Comparison of ENCODE assay signal across 10 mouse cellular contexts in genomic region chr5:120815949-120816348, GRCm38 (mm10). TPM values are rescaled to one million over a fixed set of nuclear protein-coding genes. Genes with fewer than 3 reads are reported as not detected.
DNase-seq lines count a peak whose midpoint lies in the region; ATAC-seq and TF ChIP-seq lines count a peak whose summit lies in the region.
"Had no signal": no experiment of that assay in that cellular context is flagged by ENCODE, and none has a peak within 500 bp of the region (broad histone marks: within the 10 kb centered on the region; RNA-seq: fewer than 3 reads in every experiment).

No protein-coding gene starts in this region.

- peaks cover 11% of the 10 kb centered on the region; the same call in 1 of the 2 replicates for H3K9me3 ChIP-seq in kidney, embryonic 16.5 days (ENCODE audit: low read length)
- peaks cover 20% of the 10 kb centered on the region for H3K9me3 ChIP-seq in forebrain, embryonic 13.5 days (replicated peaks)

- H3K36me3 ChIP-seq in kidney, adult 2 months (ENCODE audit: control insufficient read depth, insufficient read depth, low read length): no peaks in the 10 kb centered on the region
- no peaks in the 10 kb centered on the region for H3K36me3 ChIP-seq in kidney, embryonic 16.5 days (ENCODE audit: insufficient read depth, low read length)
- H3K36me3 ChIP-seq in forebrain, embryonic 13.5 days (ENCODE audit: poor library complexity, severe bottlenecking): no peaks in the 10 kb centered on the region

- no peak overlapping the region for H3K4me3 ChIP-seq in kidney, adult 2 months (ENCODE audit: insufficient read depth, low read depth, low read length)
- H3K4me3 ChIP-seq in kidney, embryonic 16.5 days (ENCODE audit: low read length): no peak overlapping the region
- no peak overlapping the region for H3K4me3 ChIP-seq in forebrain, embryonic 13.5 days
- H3K4me3 ChIP-seq: erythroblast, embryonic 14.5 days had no signal

- no peaks in the 10 kb centered on the region for H3K27me3 ChIP-seq in kidney, adult 2 months (replicated peaks; ENCODE audit: control insufficient read depth, insufficient read depth, low read length)
- H3K27me3 ChIP-seq in kidney, embryonic 16.5 days (ENCODE audit: insufficient read depth, low read length): no peaks in the 10 kb centered on the region
- no peaks in the 10 kb centered on the region for H3K27me3 ChIP-seq in forebrain, embryonic 13.5 days

- peak; percentile 19 for DNase-seq in kidney, adult 2 months
- DNase-seq in MEL-GATA-1-ER (ENCODE audit: extremely low read depth, low read depth): peak; percentile 32
- DNase-seq in cerebellum, postnatal 25 days: peak; percentile 20 to 48
- no peak for DNase-seq in right cerebral cortex, postnatal 36 days (ENCODE audit: low spot score in 2 of 2)
- no peak for DNase-seq in Muller cell, postnatal 12 days (ENCODE audit: inconsistent ontology term)

- 68% methylated on average over 3 of the region's 3 CpGs for WGBS in kidney, adult 2 months
- 62% methylated on average over 3 of the region's 3 CpGs for WGBS in kidney, embryonic 16.5 days
- 68% methylated on average over 3 of the region's 3 CpGs for WGBS in forebrain, embryonic 13.5 days

- no peak for TF ChIP-seq POLR2A in kidney, adult 2 months (IDR thresholded peaks at IDR 0.05; ENCODE audit: low read depth, low read length)

- ATAC-seq in kidney, embryonic 16.5 days (ENCODE audit: low FRiP score, low TSS enrichment): no peak
- 0 out of 2 replicates have a peak, but pooled peaks have one; percentile 51 for ATAC-seq in monocyte, adult 5-6 weeks (replicated peaks; ENCODE audit: insufficient number of reproducible peaks, low FRiP score, low TSS enrichment, poor library complexity, severe bottlenecking)
- no peak for ATAC-seq in forebrain, embryonic 13.5 days

- H3K9ac ChIP-seq in kidney, embryonic 16.5 days (replicated peaks; ENCODE audit: low read length): no peak overlapping the region
- H3K9ac ChIP-seq in forebrain, embryonic 13.5 days: no peak overlapping the region

- H3K4me1 ChIP-seq in kidney, adult 2 months (ENCODE audit: control insufficient read depth, insufficient read depth, low read length): peaks cover 6% of the 10 kb centered on the region; the same call in 1 of the 2 replicates
- H3K4me1 ChIP-seq in kidney, embryonic 16.5 days (ENCODE audit: insufficient read depth, low read length): no peaks in the 10 kb centered on the region; the same call in 1 of the 2 replicates
- H3K4me1 ChIP-seq in forebrain, embryonic 13.5 days: peaks cover 4% of the 10 kb centered on the region

- H3K4me2 ChIP-seq in kidney, embryonic 16.5 days (replicated peaks; ENCODE audit: low read depth, low read length): no peak overlapping the region
- no peak overlapping the region for H3K4me2 ChIP-seq in forebrain, embryonic 13.5 days

- peak; percentile 50 for TF ChIP-seq CTCF in kidney, adult 2 months (conservative IDR thresholded peaks at IDR 0.05; ENCODE audit: insufficient read depth, insufficient read length, low read depth, low read length)

- H3K27ac ChIP-seq in kidney, adult 2 months (ENCODE audit: insufficient read depth, low read depth, low read length): no peak overlapping the region
- no peak overlapping the region for H3K27ac ChIP-seq in kidney, embryonic 16.5 days (ENCODE audit: low read length)
- no peak overlapping the region for H3K27ac ChIP-seq in forebrain, embryonic 13.5 days

RNA-seq across cellular contexts. Expression of gene Oas1c, which starts 3.6 kb away (rescaled TPM):
- 2.6 TPM in 2 replicates for polyA plus RNA-seq in kidney, adult 2 months (2012; rRNA removed)
- polyA plus RNA-seq in kidney, embryonic 16.5 days (2015; fragmentation: Nextera tagmentation; extraction: Ambion mirVana): 0.32 and 0.44 TPM in 2 replicates
- total RNA-seq in monocyte, adult 5-6 weeks (2017): 5.0 to 10.6 TPM (median 7.6 TPM) in 3 replicates
- 0.26 and 0.60 TPM in 2 replicates for polyA plus RNA-seq in forebrain, embryonic 13.5 days (2015; fragmentation: Nextera tagmentation; extraction: Ambion mirVana)
- polyA plus RNA-seq: erythroblast, embryonic 14.5 days had no signal

RNA-seq across cellular contexts. Expression of gene Oas1e, which starts 20.6 kb away (rescaled TPM):
- not detected in 2 replicates for polyA plus RNA-seq in kidney, adult 2 months (2012; rRNA removed)
- not detected in 2 replicates for polyA plus RNA-seq in kidney, embryonic 16.5 days (2015; fragmentation: Nextera tagmentation; extraction: Ambion mirVana)
- total RNA-seq in monocyte, adult 5-6 weeks (2017): not detected in 3 replicates
- not detected in 2 replicates for polyA plus RNA-seq in forebrain, embryonic 13.5 days (2015; fragmentation: Nextera tagmentation; extraction: Ambion mirVana)
- polyA plus RNA-seq: erythroblast, embryonic 14.5 days had no signal

RNA-seq across cellular contexts. Expression of gene Oas1f, which starts 31.2 kb away (rescaled TPM):
- 0.08 and 0.19 TPM in 2 replicates for polyA plus RNA-seq in kidney, adult 2 months (2012; rRNA removed)
- polyA plus RNA-seq in kidney, embryonic 16.5 days (2015; fragmentation: Nextera tagmentation; extraction: Ambion mirVana): 0.21 TPM in 1 of 2 replicates, not detected in the other
- total RNA-seq in monocyte, adult 5-6 weeks (2017): not detected in 3 replicates
- polyA plus RNA-seq in forebrain, embryonic 13.5 days (2015; fragmentation: Nextera tagmentation; extraction: Ambion mirVana): not detected in 2 replicates
- polyA plus RNA-seq: erythroblast, embryonic 14.5 days; liver, embryonic 16.5 days had no signal

RNA-seq across cellular contexts. Expression of gene Oas3, which starts 38.5 kb away (rescaled TPM):
- polyA plus RNA-seq in kidney, adult 2 months (2012; rRNA removed): 0.38 and 2.3 TPM in 2 replicates
- polyA plus RNA-seq in kidney, embryonic 16.5 days (2015; fragmentation: Nextera tagmentation; extraction: Ambion mirVana): 0.09 and 0.11 TPM in 2 replicates
- total RNA-seq in monocyte, adult 5-6 weeks (2017): 6.3 to 13.2 TPM (median 8.3 TPM) in 3 replicates
- 0.11 and 0.17 TPM in 2 replicates for polyA plus RNA-seq in forebrain, embryonic 13.5 days (2015; fragmentation: Nextera tagmentation; extraction: Ambion mirVana)

RNA-seq across cellular contexts. Expression of gene Oas1h, which starts 45.3 kb away (rescaled TPM):
- polyA plus RNA-seq in kidney, adult 2 months (2012; rRNA removed): not detected in 2 replicates
- not detected in 2 replicates for polyA plus RNA-seq in kidney, embryonic 16.5 days (2015; fragmentation: Nextera tagmentation; extraction: Ambion mirVana)
- not detected in 3 replicates for total RNA-seq in monocyte, adult 5-6 weeks (2017)
- polyA plus RNA-seq in forebrain, embryonic 13.5 days (2015; fragmentation: Nextera tagmentation; extraction: Ambion mirVana): not detected in 2 replicates
- polyA plus RNA-seq: erythroblast, embryonic 14.5 days; liver, embryonic 16.5 days had no signal

Comparison
In these comparisons a context has a peak if more than half of its experiments do, and no peak if none do; other contexts are left out.
1. DNase-seq: peak in kidney, adult 2 months (single experiment), MEL-GATA-1-ER (single experiment) and cerebellum, postnatal 25 days (2 of 2); none in right cerebral cortex, postnatal 36 days (0 of 2) and Muller cell, postnatal 12 days (single experiment).